Mouse (Mus musculus) Muller cell, postnatal 12 days (primary cell): ENCODE results near the gene Armc7.
A peak's percentile ranks its signal among the peaks of the same experiment; 100 is the strongest.
"Not testable (repeated sequence)": the region's sequence is repeated elsewhere in the genome, so short reads cannot be mapped to it uniquely, and the experiment has no call there.

Experiments used
- DNase-seq: peaks from one replicate; pipeline ENCODE4 v3.0.0-alpha.2; 2015; ENCODE audit errors: inconsistent ontology term

The Armc7 gene

GRCm38 (mm10) chr11:115491356-115492083 lies 16.1 kb downstream of the Armc7 start, which contains the start of gene Nt5c:
TSS of gene Nt5c (minus strand) at chr11:115491862.
- DNase-seq: peak; percentile 89

- DNase-seq: no peak
Observed at GRCm38 (mm10) chr11:115492387-115492786, 16.9 kb downstream of the Armc7 start.

DNA sequence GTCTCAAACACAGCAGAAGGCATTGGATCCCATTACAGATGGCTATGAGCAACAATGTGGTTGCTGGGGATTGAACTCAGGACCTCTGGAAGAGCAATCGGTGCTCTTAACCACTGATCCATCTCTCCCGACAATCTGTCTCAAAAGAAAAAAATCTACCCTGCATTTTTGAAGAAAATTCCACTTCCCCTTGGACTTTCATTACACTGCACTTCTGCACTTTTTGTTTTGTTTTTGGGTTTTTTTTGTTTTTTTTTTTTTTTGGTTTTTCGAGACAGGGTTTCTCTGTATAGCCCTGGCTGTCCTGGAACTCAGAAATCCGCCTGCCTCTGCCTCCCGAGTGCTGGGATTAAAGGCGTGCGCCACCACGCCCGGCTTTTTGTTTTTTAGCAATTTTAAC lies 21.1 kb downstream of the Armc7 start:
- not testable (repeated sequence) for DNase-seq

DNA sequence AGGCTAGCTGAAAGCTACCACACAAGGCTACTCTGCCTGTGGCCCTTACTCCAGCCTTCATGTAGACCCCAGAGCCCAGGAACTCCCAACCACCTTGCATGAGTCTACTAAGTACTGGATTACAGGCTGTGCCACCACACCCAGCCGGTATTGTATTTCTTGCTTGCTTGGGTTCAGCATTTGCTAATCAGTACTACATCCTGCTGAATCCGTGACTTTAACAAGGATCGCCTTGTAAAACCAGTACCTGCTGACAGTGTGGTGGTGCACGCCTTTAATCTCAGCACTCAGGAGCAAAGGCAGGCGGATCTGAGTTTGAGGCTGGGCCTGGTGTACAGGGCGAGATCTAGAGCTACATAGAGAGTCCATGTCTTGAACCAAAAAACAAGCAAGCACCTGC lies 27.2 kb downstream of the Armc7 start:
- DNase-seq: no peak

DNA sequence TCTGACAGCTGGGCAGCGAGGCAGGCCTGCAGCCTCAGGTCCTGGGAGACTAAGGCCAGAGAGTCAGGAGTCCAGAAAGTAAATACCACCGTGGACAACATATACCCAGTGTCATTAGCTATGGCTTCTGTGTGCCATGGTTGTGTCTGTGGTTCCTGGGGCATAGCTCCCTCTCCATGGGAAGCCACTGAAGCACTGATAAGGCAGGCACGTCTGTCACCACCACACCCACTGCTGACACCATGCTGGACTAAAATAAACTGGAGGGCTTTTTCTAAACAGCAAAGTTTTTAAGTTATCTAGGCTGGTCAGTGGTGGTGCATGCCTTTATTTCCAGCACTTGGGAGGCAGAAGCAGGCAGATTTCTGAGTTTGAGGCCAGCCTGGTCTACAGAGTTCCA lies 31.1 kb downstream of the Armc7 start:
- no peak for DNase-seq

- DNase-seq: no peak
Observed at GRCm38 (mm10) chr11:115508061-115508460, 32.6 kb downstream of the Armc7 start.

GRCm38 (mm10) chr11:115509773-115510506 lies 34.5 kb downstream of the Armc7 start:
- DNase-seq: peak; percentile 52

GRCm38 (mm10) chr11:115510507-115510888 lies 35.0 kb downstream of the Armc7 start:
- DNase-seq: no peak

DNA sequence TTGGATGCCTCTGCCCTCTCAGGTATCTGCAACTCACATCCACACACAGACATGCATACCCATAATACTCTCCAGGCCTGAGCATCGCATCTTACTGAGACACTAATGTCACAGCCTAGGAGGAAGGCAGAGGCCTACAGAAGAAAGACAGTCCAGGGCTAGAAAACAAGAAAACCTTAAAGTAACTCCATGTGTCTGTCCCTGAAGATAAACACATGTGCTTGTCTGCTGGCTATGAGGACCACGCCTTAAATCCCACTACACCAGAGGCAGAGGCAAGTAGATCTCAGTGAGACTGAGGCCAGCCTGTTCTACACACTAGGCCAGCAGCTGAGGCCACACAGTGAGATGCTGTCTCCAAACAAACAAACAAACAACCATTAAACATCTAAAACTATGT lies 35.7 kb downstream of the Armc7 start:
- DNase-seq: no peak

DNA sequence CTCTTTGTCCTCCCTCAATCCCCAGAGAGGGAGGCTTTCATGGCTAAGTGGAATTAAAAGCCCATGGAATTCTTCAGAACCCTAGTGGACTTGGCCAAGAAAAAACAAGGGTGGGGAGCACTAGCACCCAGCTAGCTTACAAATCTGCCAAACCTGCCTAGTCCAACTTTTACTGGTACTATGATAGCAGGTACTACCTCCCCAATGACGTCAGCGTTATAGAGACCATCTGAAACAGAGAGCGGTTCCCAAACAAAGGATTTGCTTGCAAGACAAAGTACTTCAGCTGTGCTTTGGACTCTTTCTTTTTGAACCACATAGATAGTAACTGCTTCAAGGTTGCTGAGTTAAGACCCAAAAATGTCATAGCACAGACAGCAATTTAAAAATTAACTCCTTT lies 36.5 kb downstream of the Armc7 start:
- no peak for DNase-seq

DNA sequence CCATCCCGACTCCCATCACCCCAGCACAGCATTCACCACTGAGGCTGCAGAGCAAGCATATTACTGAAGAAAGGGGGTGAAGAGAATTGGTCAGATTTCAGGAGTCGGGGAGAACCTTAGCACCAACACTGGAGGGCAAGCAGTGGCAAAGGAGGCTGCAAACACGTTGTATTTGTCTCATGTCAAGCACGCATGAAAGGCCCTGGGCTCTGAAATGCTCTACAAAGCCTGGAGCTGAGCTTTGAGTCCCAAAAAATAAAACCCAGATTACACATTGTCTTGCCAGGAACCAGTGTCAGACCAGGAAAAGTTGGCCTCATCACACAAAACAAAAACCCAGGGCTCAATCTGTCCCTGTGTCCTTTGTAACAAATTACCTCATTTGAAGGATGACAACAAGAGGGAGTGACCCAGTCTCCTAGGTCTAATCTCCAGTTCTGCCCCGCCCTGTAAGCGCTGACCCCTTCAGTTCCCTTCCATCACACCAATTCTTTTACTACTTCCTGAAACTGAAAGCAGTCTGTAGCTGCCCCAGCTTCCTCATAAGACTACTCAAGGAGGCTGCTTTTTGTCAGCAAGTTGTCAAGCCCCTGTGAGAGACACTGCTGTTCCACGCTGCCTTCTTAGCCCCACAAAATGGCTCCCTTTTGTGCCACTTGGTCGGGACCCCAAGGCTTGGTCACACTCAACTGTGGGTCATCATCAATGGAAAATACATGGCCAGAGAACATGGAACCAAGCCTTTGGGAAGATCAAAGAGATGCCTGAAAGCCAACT lies 37.1 kb downstream of the Armc7 start:
- DNase-seq: peak; percentile 16

DNA sequence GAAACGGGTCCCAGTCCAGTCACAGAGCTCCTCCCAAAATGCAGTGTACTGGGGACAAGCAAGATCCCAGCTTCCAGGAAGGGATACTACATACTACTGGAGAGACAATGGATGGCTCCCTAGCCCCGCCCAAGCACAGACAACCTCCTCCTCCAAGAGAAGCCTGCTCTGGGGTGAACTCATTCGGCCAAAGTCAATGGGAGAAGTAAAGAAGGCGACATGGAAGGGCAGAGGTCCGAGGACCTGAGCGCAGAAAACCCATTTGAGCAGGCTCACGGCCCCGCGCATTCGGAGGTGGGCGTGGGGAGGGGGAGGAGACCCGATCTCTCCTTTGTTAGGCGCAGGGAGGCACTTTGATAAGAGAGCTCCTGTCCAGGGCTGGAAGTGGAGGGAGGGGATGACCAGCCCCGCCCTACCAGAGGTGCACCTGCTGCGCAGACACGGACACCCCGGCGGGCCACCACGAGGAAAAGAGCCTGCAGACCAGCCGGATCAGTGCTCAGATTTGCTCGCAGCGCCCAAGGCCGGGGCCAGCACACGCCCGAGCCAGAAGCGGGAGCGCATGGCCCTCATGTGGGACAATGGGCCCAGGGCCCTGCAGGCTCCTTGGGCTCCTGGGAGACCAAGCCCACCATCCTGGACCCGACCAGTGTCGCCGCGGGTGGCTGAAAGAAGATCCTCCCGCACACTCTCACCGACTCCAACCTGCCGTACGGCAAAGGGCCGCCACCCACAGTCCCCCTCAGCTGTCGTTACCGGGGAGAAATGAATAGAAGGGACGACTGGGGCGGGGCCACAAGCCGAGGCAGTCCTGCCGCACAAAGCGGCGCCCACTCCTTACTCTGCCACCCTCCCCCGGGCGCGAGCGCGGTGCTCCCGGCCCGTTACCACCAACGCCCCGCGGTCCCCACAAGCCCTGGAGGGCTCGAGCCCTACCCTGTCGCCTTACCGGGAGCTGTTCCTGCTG lies 38.1 kb downstream of the Armc7 start:
- peak; percentile 60 for DNase-seq

GRCm38 (mm10) chr11:115514238-115514663 lies 38.8 kb downstream of the Armc7 start, which contains the start of gene Jpt1:
TSS of gene Jpt1 (minus strand) at chr11:115514387.
- DNase-seq: peak; percentile 98

DNA sequence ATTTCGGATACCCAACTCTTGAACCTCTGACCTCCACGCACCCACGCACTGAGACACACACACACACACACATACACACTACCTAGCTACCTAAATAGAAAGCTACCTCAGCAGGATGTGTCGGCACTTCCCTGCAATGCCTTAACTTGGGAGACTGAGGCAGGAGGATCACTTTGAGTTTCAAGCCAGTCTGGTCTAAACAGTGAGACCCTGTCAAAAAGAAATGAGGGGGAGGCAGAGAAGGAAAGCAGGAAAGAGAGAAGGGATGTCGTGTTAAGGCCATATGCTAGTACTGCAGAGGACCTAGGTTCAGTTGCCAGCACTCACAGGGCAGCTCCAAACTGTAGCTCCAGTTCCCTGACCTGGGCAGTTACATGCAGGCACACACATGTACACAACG lies 39.6 kb downstream of the Armc7 start:
- DNase-seq: no peak

GRCm38 (mm10) chr11:115516942-115517341 lies 41.5 kb downstream of the Armc7 start:
- no peak for DNase-seq

DNA sequence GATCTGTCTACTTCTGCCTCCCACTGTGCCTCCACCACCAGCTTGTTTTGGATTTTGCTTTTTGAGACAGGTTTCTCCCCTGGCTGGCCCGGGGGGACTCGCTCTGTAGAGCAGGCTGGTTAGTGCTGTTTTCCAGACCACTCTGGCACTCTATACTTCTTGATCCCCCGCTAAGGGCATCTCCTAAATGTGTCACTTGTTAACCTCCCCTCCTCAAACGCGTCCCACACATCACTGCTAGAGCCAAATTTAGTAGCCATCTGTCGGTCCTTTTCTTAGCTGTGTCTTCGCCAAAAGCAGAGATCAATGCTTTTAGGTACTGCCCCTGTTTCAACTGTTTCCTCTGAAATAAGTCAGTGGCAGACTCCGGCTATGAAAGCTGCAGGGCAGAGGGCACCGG lies 43.2 kb downstream of the Armc7 start:
- DNase-seq: no peak

DNA sequence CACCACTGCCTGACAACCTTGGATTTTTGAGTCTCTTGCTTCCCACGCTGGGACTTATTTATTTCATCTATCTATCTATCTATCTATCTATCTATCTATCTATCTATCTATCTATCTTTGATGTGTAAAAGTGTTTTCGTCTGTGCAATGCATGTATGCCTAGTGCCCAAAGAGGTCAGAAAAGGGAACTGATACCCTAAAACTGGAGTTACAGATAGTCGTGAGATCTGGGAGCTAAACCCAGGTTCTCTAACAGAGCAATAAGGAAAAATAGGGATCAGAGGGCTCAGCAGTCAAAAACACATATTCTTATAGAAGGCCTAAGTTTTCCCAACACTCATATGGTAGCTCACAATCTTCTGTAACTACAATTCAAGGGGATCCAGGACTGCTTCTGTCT lies 44.1 kb downstream of the Armc7 start:
- no peak for DNase-seq

DNA sequence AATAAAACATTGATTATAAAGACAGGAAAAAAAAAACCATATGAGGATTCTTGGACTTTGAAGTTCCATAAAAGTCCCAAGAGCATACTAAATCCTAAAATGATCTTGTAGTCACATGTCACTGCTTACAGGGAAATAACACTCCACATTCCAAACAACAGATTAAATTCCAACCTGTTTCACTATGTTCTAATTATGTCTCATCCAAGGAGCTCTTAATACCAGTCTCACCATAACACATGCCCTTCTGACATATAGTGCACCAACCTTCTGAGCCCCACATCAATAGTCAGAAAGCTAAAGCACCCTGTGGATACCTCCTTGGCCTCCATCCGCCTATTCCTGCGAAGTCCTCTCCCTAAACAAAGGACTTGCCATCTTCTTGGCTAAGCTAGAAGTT lies 44.8 kb downstream of the Armc7 start:
- no peak for DNase-seq

DNA sequence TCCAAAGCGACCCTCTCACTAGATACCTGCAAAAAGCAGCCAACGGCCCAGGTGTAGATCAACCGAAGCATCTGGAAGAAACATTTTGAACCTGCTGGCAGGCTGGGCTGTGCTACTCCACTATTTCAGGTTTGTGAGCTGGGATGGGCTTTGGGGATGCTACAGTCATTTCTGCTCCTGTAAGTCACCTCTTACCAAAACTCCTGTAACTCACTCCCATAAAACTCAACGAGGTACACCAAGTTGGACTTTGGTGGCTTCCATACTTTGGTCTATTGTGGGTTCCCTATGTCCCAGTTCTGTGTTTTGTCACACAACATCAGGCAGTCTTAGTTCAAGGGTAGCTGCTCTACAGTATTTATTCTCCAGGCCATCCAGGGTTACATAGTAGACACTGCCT lies 45.6 kb downstream of the Armc7 start:
- no peak for DNase-seq

DNA sequence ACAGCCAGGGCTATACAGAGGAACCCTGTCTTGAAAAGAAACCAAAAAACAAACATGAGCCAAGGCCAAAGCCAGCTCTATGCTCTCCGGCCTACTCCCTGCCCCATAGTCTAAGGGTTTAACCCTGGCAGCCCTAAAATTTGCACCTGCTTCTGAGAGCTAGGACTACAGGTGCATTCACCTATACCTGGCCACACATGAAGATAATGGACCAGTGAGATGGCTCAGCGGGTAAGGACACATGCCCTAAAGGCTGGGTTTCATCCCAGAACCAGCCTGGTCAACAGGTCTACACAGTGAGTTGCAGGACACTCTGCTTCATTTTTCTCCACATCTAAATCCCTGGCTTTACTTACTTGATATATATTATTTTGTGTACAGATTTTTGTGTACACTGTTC lies 46.8 kb downstream of the Armc7 start:
- DNase-seq: no peak

- no peak for DNase-seq
Observed at GRCm38 (mm10) chr11:115522703-115523102, 47.2 kb downstream of the Armc7 start.
